8 mouse cellular contexts compared by ENCODE assay signal in genomic region chr16:21339460-21340081, GRCm38 (mm10).
DNase-seq lines count a peak whose midpoint lies in the region; ATAC-seq and TF ChIP-seq lines count a peak whose summit lies in the region.

No protein-coding gene starts in this region.

- no peaks in the 10 kb centered on the region for H3K36me3 ChIP-seq in liver, embryonic 11.5 days (ENCODE audit: control insufficient read depth, insufficient read depth, low read length)
- H3K36me3 ChIP-seq in heart, embryonic 15.5 days: no peaks in the 10 kb centered on the region

- no peak for TF ChIP-seq CTCF in embryonic fibroblast, embryonic 13.5 days (IDR thresholded peaks at IDR 0.05; ENCODE audit: borderline replicate concordance, insufficient read depth, low read length)
- no peak for TF ChIP-seq CTCF in layer of hippocampus, adult 2 months (conservative IDR thresholded peaks at IDR 0.05)

- 60% methylated on average over 11 of the region's 11 CpGs for WGBS in liver, embryonic 11.5 days
- WGBS in heart, embryonic 15.5 days: 10% methylated on average over 11 of the region's 11 CpGs

- ATAC-seq in liver, embryonic 11.5 days (replicated peaks; ENCODE audit: low FRiP score): no peak
- ATAC-seq in heart, embryonic 15.5 days (replicated peaks; ENCODE audit: insufficient number of reproducible peaks, insufficient read depth, low FRiP score, low read depth): peak; percentile 71
- ATAC-seq in megakaryocyte progenitor cell, adult 5-6 weeks (replicated peaks; ENCODE audit: poor library complexity): no peak

- H3K27me3 ChIP-seq in liver, embryonic 11.5 days (replicated peaks; ENCODE audit: control insufficient read depth, insufficient read depth, low read length): no peaks in the 10 kb centered on the region
- H3K27me3 ChIP-seq in heart, embryonic 15.5 days: no peaks in the 10 kb centered on the region

- peak; percentile 40 for TF ChIP-seq POLR2A in embryonic fibroblast, embryonic 13.5 days (IDR thresholded peaks at IDR 0.05; ENCODE audit: low read depth, low read length)

- DNase-seq in liver, embryonic 11.5 days (ENCODE audit: low spot score): no peak
- no peak for DNase-seq in liver
- DNase-seq in layer of hippocampus, adult 2 months (ENCODE audit: low spot score in 2 of 2): peak; percentile 46 to 76
- DNase-seq in lung, postnatal 10 days: peak; percentile 73
- DNase-seq in right cerebral cortex, adult 18-20 months: peak; percentile 58

- H3K27ac ChIP-seq in liver, embryonic 11.5 days (ENCODE audit: low read depth, low read length): peak overlapping the region; percentile 36; the same call in 1 of the 2 replicates
- H3K27ac ChIP-seq in embryonic fibroblast, embryonic 13.5 days (ENCODE audit: insufficient read depth, low read length): peak overlapping the region; percentile 95
- peak overlapping the region; percentile 94 for H3K27ac ChIP-seq in heart, embryonic 15.5 days
- peak overlapping the region; percentile 69 for H3K27ac ChIP-seq in layer of hippocampus, adult 2 months

- no peaks in the 10 kb centered on the region for H3K9me3 ChIP-seq in liver, embryonic 11.5 days (ENCODE audit: control insufficient read depth, low read length)
- H3K9me3 ChIP-seq in heart, embryonic 15.5 days (replicated peaks): no peaks in the 10 kb centered on the region

- no peak overlapping the region for H3K9ac ChIP-seq in liver, embryonic 11.5 days (ENCODE audit: low read depth, low read length)
- H3K9ac ChIP-seq in heart, embryonic 15.5 days: peak overlapping the region; percentile 1; the same call in 1 of the 2 replicates

- peaks cover 4% of the 10 kb centered on the region; the same call in 1 of the 2 replicates for H3K4me1 ChIP-seq in liver, embryonic 11.5 days (replicated peaks; ENCODE audit: control insufficient read depth, insufficient read depth, low read length)
- peaks cover 15% of the 10 kb centered on the region for H3K4me1 ChIP-seq in embryonic fibroblast, embryonic 13.5 days (ENCODE audit: control insufficient read depth, insufficient read depth, low read length)
- H3K4me1 ChIP-seq in heart, embryonic 15.5 days (replicated peaks): peaks cover 24% of the 10 kb centered on the region

- H3K4me3 ChIP-seq in liver, embryonic 11.5 days (ENCODE audit: low read depth, low read length): no peak overlapping the region
- no peak overlapping the region for H3K4me3 ChIP-seq in embryonic fibroblast, embryonic 13.5 days (ENCODE audit: insufficient read depth, low read length)
- H3K4me3 ChIP-seq in heart, embryonic 15.5 days: no peak overlapping the region
- H3K4me3 ChIP-seq in layer of hippocampus, adult 2 months: no peak overlapping the region

- no peak overlapping the region for H3K4me2 ChIP-seq in liver, embryonic 11.5 days
- peak overlapping the region; percentile 32 for H3K4me2 ChIP-seq in heart, embryonic 15.5 days

Comparison
In these comparisons a context has a peak if more than half of its experiments do, and no peak if none do; other contexts are left out.
1. DNase-seq: peak in layer of hippocampus, adult 2 months (2 of 2), lung, postnatal 10 days (single experiment) and right cerebral cortex, adult 18-20 months (single experiment); none in liver, embryonic 11.5 days (single experiment) and liver (single experiment).
2. H3K27ac ChIP-seq: peak in every context shown above with its lines; median percentile 95 in embryonic fibroblast, embryonic 13.5 days; 94 in heart, embryonic 15.5 days; 69 in layer of hippocampus, adult 2 months; 36 in liver, embryonic 11.5 days.